Mouse (Mus musculus): ENCODE data around the gene Cyp3a25. TPM values are rescaled to one million over a fixed set of nuclear protein-coding genes. Genes with fewer than 3 reads are reported as not detected.
"Not testable (repeated sequence)": the region's sequence is repeated elsewhere in the genome, so short reads cannot be mapped to it uniquely, and the experiment has no call there.

Gene Cyp3a25
- not detected in 2 replicates for total RNA-seq (2017)

GRCm38 (mm10) chr5:146009509-146009908, at the start of gene Cyp3a25:
TSS of gene Cyp3a25 (minus strand) at chr5:146009618.
- not testable (repeated sequence) for ATAC-seq (ENCODE audit: extremely low read depth, insufficient number of reproducible peaks, low FRiP score, poor library complexity, severe bottlenecking)

- no peak for ATAC-seq (ENCODE audit: extremely low read depth, insufficient number of reproducible peaks, low FRiP score, poor library complexity, severe bottlenecking)
These were observed 11.7 kb upstream of the Cyp3a25 start for GRCm38 (mm10) chr5:146021136-146021535.

- no peak for ATAC-seq (ENCODE audit: extremely low read depth, insufficient number of reproducible peaks, low FRiP score, poor library complexity, severe bottlenecking)
These were observed 8.9 kb upstream of the Cyp3a25 start for GRCm38 (mm10) chr5:146018275-146018674.

GRCm38 (mm10) chr5:146011251-146011650, 1.8 kb upstream of the Cyp3a25 start:
- ATAC-seq (ENCODE audit: extremely low read depth, insufficient number of reproducible peaks, low FRiP score, poor library complexity, severe bottlenecking) = no peak

GRCm38 (mm10) chr5:145967080-145967479, 42.3 kb downstream of the Cyp3a25 start:
- ATAC-seq (ENCODE audit: extremely low read depth, insufficient number of reproducible peaks, low FRiP score, poor library complexity, severe bottlenecking) = no peak

Other genes with a start within 250 kb of the Cyp3a25 start
- gene Cyp3a44, start 203.7 kb downstream of the Cyp3a25 start, total RNA-seq (2017) = not detected in 2 replicates
- not detected in 2 replicates for gene Cyp3a11, start 129.7 kb downstream of the Cyp3a25 start, total RNA-seq (2017)
- not detected in 2 replicates for gene Cyp3a59, start 69.6 kb upstream of the Cyp3a25 start, total RNA-seq (2017)
- gene Gm5565, start 150.9 kb upstream of the Cyp3a25 start, total RNA-seq (2017) = not detected in 2 replicates
- gene Gm6309, start 161.1 kb upstream of the Cyp3a25 start, total RNA-seq (2017) = not detected in 2 replicates
- gene 1700001J03Rik, start 175.7 kb upstream of the Cyp3a25 start, total RNA-seq (2017) = 0.98 TPM in 1 of 2 replicates, not detected in the other
- 65.9 and 79.7 TPM in 2 replicates for gene Rnf6, start 211.9 kb upstream of the Cyp3a25 start, total RNA-seq (2017)
- gene Cdk8, start 221.6 kb upstream of the Cyp3a25 start, total RNA-seq (2017) = 33.9 and 40.5 TPM in 2 replicates